Mouse (Mus musculus) G1E (cell line): ENCODE results near the gene Ralgds.

ENCODE experiments used
- CTCF ChIP-seq: IDR thresholded peaks from 2 replicates; pipeline ENCODE4 v1.5.1; 2012; ENCODE audit warnings: low read depth, low read length, inconsistent platforms, mixed read lengths
- GATA1 ChIP-seq: IDR thresholded peaks from 2 replicates; pipeline ENCODE4 v1.6.1; 2012; ENCODE audit warnings: borderline replicate concordance, low read length, inconsistent platforms, mixed read lengths
- GATA2 ChIP-seq: IDR thresholded peaks from 2 replicates; pipeline ENCODE4 v1.6.1; 2012; ENCODE audit warnings: low read depth, low read length, inconsistent platforms, borderline replicate concordance
- POLR2AphosphoS5 ChIP-seq: IDR thresholded peaks from 2 replicates; pipeline ENCODE4 v1.6.1; 2012; ENCODE audit warnings: low read depth, low read length, inconsistent platforms; ENCODE audit not compliant: insufficient replicate concordance
- TAL1 ChIP-seq: conservative IDR thresholded peaks from 2 replicates; pipeline ENCODE4 v1.6.1; 2012; ENCODE audit warnings: low read depth, low read length, inconsistent platforms, mixed read lengths

GRCm38 (mm10) chr2:28495801-28496595, 16.9 kb upstream of the Ralgds start:
- TF ChIP-seq CTCF (no peak), GATA1 (no peak), GATA2 (no peak), POLR2AphosphoS5 (no peak), TAL1 (no peak)
